Mouse (Mus musculus): Measurements from ENCODE around the gene Prokr1.

- TF ChIP-seq EP300 (IDR thresholded peaks at IDR 0.05; ENCODE audit: insufficient read depth, low read depth, low read length) (no peak), CTCF (IDR thresholded peaks at IDR 0.05) (no peak)
Observed at GRCm38 (mm10) chr6:87632176-87632575, 41.6 kb upstream of the Prokr1 start.
